Mouse (Mus musculus) small intestine, adult 2 months (tissue): Measurements from ENCODE around the gene Kcnd3.

Source experiments
- CTCF ChIP-seq: fragments of 200-500 bp; IDR thresholded peaks from 2 replicates; pipeline ENCODE4 v1.5.1; 2012; ENCODE audit warnings: low read depth, mild to moderate bottlenecking, control low read depth, inconsistent platforms, low read length, moderate library complexity, mixed read lengths; ENCODE audit not compliant: insufficient replicate concordance, insufficient read length; ENCODE audit errors: extremely low read depth
- POLR2A ChIP-seq: fragments of 200-500 bp; IDR thresholded peaks from 2 replicates; pipeline ENCODE4 v1.6.1; 2012; ENCODE audit warnings: low read depth, mild to moderate bottlenecking, control low read depth, inconsistent platforms, low read length, moderate library complexity

GRCm38 (mm10) chr3:105701399-105701798 is 249.3 kb downstream of the Kcnd3 start:
- TF ChIP-seq CTCF, result no peak
- TF ChIP-seq POLR2A, result no peak
